Mouse (Mus musculus) stomach, postnatal 0 days (tissue): ENCODE measurements around the gene Gna11. TPM values are rescaled to one million over a fixed set of nuclear protein-coding genes. Genes with fewer than 3 reads are reported as not detected.

Experiments
- ATAC-seq: fragments of 200-750 bp; cut with Nextera tagmentation; 2 replicates; pipeline ENCODE4 v1.8.0; 2017; ENCODE audit not compliant: low FRiP score, low TSS enrichment
- DNase-seq: peaks from one replicate; pipeline ENCODE4 v3.0.0-alpha.2; 2016; ENCODE audit warnings: low spot score
- H3K27ac ChIP-seq: fragments of 300-500 bp; sonication (generic); replicated peaks from 2 replicates; pipeline ENCODE4 v1.5.1; 2014; ENCODE audit warnings: mild to moderate bottlenecking, control low read depth
- H3K27me3 ChIP-seq: fragments of 300-500 bp; sonication (generic); 2 replicates; pipeline ENCODE4 v1.6.1; 2014; ENCODE audit warnings: low read length; ENCODE audit not compliant: control insufficient read depth, insufficient read depth
- H3K36me3 ChIP-seq: fragments of 300-500 bp; sonication (generic); 2 replicates; pipeline ENCODE4 v1.6.1; 2014; ENCODE audit warnings: low read length, mixed read lengths; ENCODE audit not compliant: control insufficient read depth, insufficient read depth
- H3K4me1 ChIP-seq: fragments of 300-500 bp; sonication (generic); replicated peaks from 2 replicates; pipeline ENCODE4 v1.6.1; 2014; ENCODE audit warnings: antibody characterized with exemption; ENCODE audit not compliant: control insufficient read depth, insufficient read depth
- H3K4me2 ChIP-seq: fragments of 300-500 bp; sonication (generic); replicated peaks from 2 replicates; pipeline ENCODE4 v1.6.1; 2014; ENCODE audit warnings: low read depth, mild to moderate bottlenecking, control low read depth, moderate library complexity
- H3K4me3 ChIP-seq: fragments of 300-500 bp; sonication (generic); 2 replicates; pipeline ENCODE4 v1.5.1; 2014; ENCODE audit warnings: low read depth, low read length, control low read depth
- H3K9ac ChIP-seq: fragments of 300-500 bp; sonication (generic); 2 replicates; pipeline ENCODE4 v1.6.1; 2014; ENCODE audit warnings: mild to moderate bottlenecking, low read length, control low read depth, mixed read lengths
- H3K9me3 ChIP-seq: fragments of 300-500 bp; sonication (generic); 2 replicates; pipeline ENCODE4 v1.6.1; 2016; ENCODE audit warnings: low read length; ENCODE audit not compliant: control insufficient read depth
- CTCF ChIP-seq: IDR thresholded peaks from 2 replicates; pipeline ENCODE4 v1.5.1; 2016; ENCODE audit warnings: antibody characterized with exemption, low read depth, mild to moderate bottlenecking, moderate library complexity
- EP300 ChIP-seq: optimal IDR thresholded peaks from 2 replicates; pipeline ENCODE3; 2016; ENCODE audit warnings: antibody characterized with exemption
- WGBS: fragments of 180-500 bp; shearing (Covaris S2); extraction: QIAGEN DNeasy Blood & Tissue Kit; methylation state at CpG from one replicate; pipeline ENCODE4 v1.1.7; 2014; 5-methylcytosine and 5-hydroxymethylcytosine counted together
- polyA plus RNA-seq: library from polyadenylated mRNA; unstranded; fragments of >200 nt; fragmentation: Nextera tagmentation; extraction: Ambion mirVana; gene quantifications from 2 replicates; pipeline ENCODE4 v1.2.1, GENCODE M21; 2015

Gene Gna11
- polyA plus RNA-seq, 1 experiment from 2014 or later, result 62.5 TPM

GRCm38 (mm10) chr10:81519978-81520365 lies 25.0 kb downstream of the Gna11 start:
- H3K9me3 ChIP-seq, result no peaks in the 10 kb centered on the region
- 51% methylated on average over 3 of the region's 3 CpGs for WGBS
- ATAC-seq, result no peak
- no peak overlapping the region for H3K27ac ChIP-seq
- no peaks in the 10 kb centered on the region for H3K27me3 ChIP-seq
- no peak overlapping the region for H3K9ac ChIP-seq
- H3K4me2 ChIP-seq, result no peak overlapping the region
- TF ChIP-seq EP300, result no peak
- no peak for TF ChIP-seq CTCF
- DNase-seq, result no peak
- no peaks in the 10 kb centered on the region for H3K36me3 ChIP-seq
- H3K4me1 ChIP-seq, result no peaks in the 10 kb centered on the region
- H3K4me3 ChIP-seq, result no peak overlapping the region

- Histone ChIP-seq H3K27ac (no peak overlapping the region), H3K4me1 (no peaks in the 10 kb centered on the region), H3K4me3 (no peak overlapping the region), H3K4me2 (no peak overlapping the region), H3K36me3 (no peaks in the 10 kb centered on the region), H3K9me3 (no peaks in the 10 kb centered on the region), H3K27me3 (no peaks in the 10 kb centered on the region), H3K9ac (no peak overlapping the region)
- ATAC-seq (no peak), DNase-seq (no peak)
- no peak for TF ChIP-seq CTCF
- TF ChIP-seq EP300, result no peak
- WGBS, result 74% methylated on average over 6 of the region's 6 CpGs
Measured at GRCm38 (mm10) chr10:81519227-81519977, 25.6 kb downstream of the Gna11 start.

GRCm38 (mm10) chr10:81518546-81518945 lies 26.4 kb downstream of the Gna11 start:
- H3K4me1 ChIP-seq, result no peaks in the 10 kb centered on the region
- no peak overlapping the region for H3K9ac ChIP-seq
- no peak overlapping the region for H3K4me3 ChIP-seq
- WGBS, result 15% methylated on average over 4 of the region's 4 CpGs
- H3K27ac ChIP-seq, result no peak overlapping the region
- no peak for TF ChIP-seq EP300
- peak; percentile 81 for TF ChIP-seq CTCF
- H3K27me3 ChIP-seq, result no peaks in the 10 kb centered on the region
- no peaks in the 10 kb centered on the region for H3K36me3 ChIP-seq
- DNase-seq (peak; percentile 77), ATAC-seq (peak; percentile 48; the same call in 1 of the 2 replicates)
- H3K9me3 ChIP-seq, result no peaks in the 10 kb centered on the region
- H3K4me2 ChIP-seq, result no peak overlapping the region

GRCm38 (mm10) chr10:81517227-81517626 lies 27.8 kb downstream of the Gna11 start:
- Histone ChIP-seq H3K9ac (no peak overlapping the region), H3K36me3 (no peaks in the 10 kb centered on the region), H3K9me3 (no peaks in the 10 kb centered on the region), H3K4me3 (no peak overlapping the region), H3K4me1 (no peaks in the 10 kb centered on the region), H3K27me3 (no peaks in the 10 kb centered on the region), H3K4me2 (no peak overlapping the region), H3K27ac (no peak overlapping the region)
- ATAC-seq (no peak), DNase-seq (no peak)
- TF ChIP-seq CTCF (no peak), EP300 (no peak)
- WGBS, result 63% methylated on average over 8 of the region's 8 CpGs

- Histone ChIP-seq H3K4me3 (no peak overlapping the region), H3K27ac (no peak overlapping the region), H3K4me2 (no peak overlapping the region), H3K4me1 (no peaks in the 10 kb centered on the region), H3K36me3 (no peaks in the 10 kb centered on the region), H3K9ac (no peak overlapping the region), H3K27me3 (no peaks in the 10 kb centered on the region), H3K9me3 (no peaks in the 10 kb centered on the region)
- 86% methylated on average over 5 of the region's 5 CpGs for WGBS
- DNase-seq (no peak), ATAC-seq (no peak)
- no peak for TF ChIP-seq EP300
- TF ChIP-seq CTCF, result peak; percentile 33
Measured at GRCm38 (mm10) chr10:81513798-81514197, 31.2 kb downstream of the Gna11 start.

- no peaks in the 10 kb centered on the region for H3K36me3 ChIP-seq
- 50% methylated on average over 14 of the region's 14 CpGs for WGBS
- TF ChIP-seq CTCF, result no peak
- TF ChIP-seq EP300, result no peak
- no peaks in the 10 kb centered on the region for H3K9me3 ChIP-seq
- H3K4me3 ChIP-seq, result no peak overlapping the region
- no peak overlapping the region for H3K9ac ChIP-seq
- H3K4me1 ChIP-seq, result no peaks in the 10 kb centered on the region
- no peak for DNase-seq
- H3K4me2 ChIP-seq, result no peak overlapping the region
- ATAC-seq, result peak; percentile 36; the same call in 1 of the 2 replicates
- no peaks in the 10 kb centered on the region for H3K27me3 ChIP-seq
- no peak overlapping the region for H3K27ac ChIP-seq
Measured at GRCm38 (mm10) chr10:81510246-81510810, 34.7 kb downstream of the Gna11 start.
